Mouse (Mus musculus) CD8-positive naive resting alpha-beta T cell, adult 2 months (primary cell): ENCODE data around the gene Cd38.
A peak's percentile ranks its signal among the peaks of the same experiment; 100 is the strongest.

Source experiments
- DNase-seq, 2 experiments: peaks; one replicate each; pipeline ENCODE4 v3.0.0; 2022; ENCODE audit warnings: low read depth in 2 of 2, low spot score in 2 of 2

Cd38 gene

GRCm38 (mm10) chr5:43868253-43868652 lies at the start of gene Cd38:
Cd38 (plus strand) TSS chr5:43868553.
- DNase-seq, result no peak

GRCm38 (mm10) chr5:43818695-43819094 lies 49.7 kb upstream of the Cd38 start, which contains the start of gene Bst1:
Bst1 (plus strand) TSS chr5:43818885.
- DNase-seq, result no peak

GRCm38 (mm10) chr5:43820785-43821184 lies 47.6 kb upstream of the Cd38 start:
- DNase-seq, result no peak

- no peak for DNase-seq
Measured at GRCm38 (mm10) chr5:43821538-43821937, 46.8 kb upstream of the Cd38 start, which contains the start of gene Fbxl5. Fbxl5 (minus strand) TSS chr5:43821638.

- no peak for DNase-seq
Measured at GRCm38 (mm10) chr5:43822199-43822598, 46.2 kb upstream of the Cd38 start.

- no peak for DNase-seq
Measured at GRCm38 (mm10) chr5:43822824-43823223, 45.5 kb upstream of the Cd38 start.

- DNase-seq, result peak; percentile 21 to 47
Measured at GRCm38 (mm10) chr5:43824580-43824979, 43.8 kb upstream of the Cd38 start.

- DNase-seq, result no peak
Measured at GRCm38 (mm10) chr5:43826883-43827282, 41.5 kb upstream of the Cd38 start.

GRCm38 (mm10) chr5:43827366-43827765 lies 41.0 kb upstream of the Cd38 start:
- no peak for DNase-seq

GRCm38 (mm10) chr5:43836590-43836989 lies 31.8 kb upstream of the Cd38 start:
- no peak for DNase-seq

- peak; percentile 36 to 51 for DNase-seq
Measured at GRCm38 (mm10) chr5:43837372-43837771, 31.0 kb upstream of the Cd38 start.

GRCm38 (mm10) chr5:43841144-43842010 lies 27.0 kb upstream of the Cd38 start:
- peak; percentile 31 to 52 for DNase-seq

GRCm38 (mm10) chr5:43842011-43842285 lies 26.4 kb upstream of the Cd38 start:
- DNase-seq, result no peak

GRCm38 (mm10) chr5:43842576-43843155 lies 25.7 kb upstream of the Cd38 start:
- DNase-seq, result no peak

GRCm38 (mm10) chr5:43845083-43845482 lies 23.3 kb upstream of the Cd38 start:
- no peak for DNase-seq

GRCm38 (mm10) chr5:43845646-43846045 lies 22.7 kb upstream of the Cd38 start:
- DNase-seq, result no peak

GRCm38 (mm10) chr5:43846227-43846626 lies 22.1 kb upstream of the Cd38 start:
- no peak for DNase-seq

GRCm38 (mm10) chr5:43847555-43847954 lies 20.8 kb upstream of the Cd38 start:
- DNase-seq, result no peak

GRCm38 (mm10) chr5:43848275-43848674 lies 20.1 kb upstream of the Cd38 start:
- no peak for DNase-seq

GRCm38 (mm10) chr5:43853096-43853867 lies 15.1 kb upstream of the Cd38 start:
- DNase-seq, result no peak

GRCm38 (mm10) chr5:43853868-43854488 lies 14.4 kb upstream of the Cd38 start:
- no peak for DNase-seq
